Mouse (Mus musculus) kidney, adult 2 months (tissue): Measurements from ENCODE around the gene E2f6.

Experiments
- CTCF ChIP-seq: fragments of 200-500 bp; conservative IDR thresholded peaks from 2 replicates; pipeline ENCODE4 v1.5.1; 2011; ENCODE audit warnings: low read depth, mild to moderate bottlenecking, control low read depth, low read length, moderate library complexity, mixed read lengths; ENCODE audit not compliant: insufficient read depth, insufficient read length
- POLR2A ChIP-seq: fragments of 200-500 bp; IDR thresholded peaks from one replicate; pipeline ENCODE4 v1.6.1; 2011; ENCODE audit warnings: low read depth, low read length, control low read depth

GRCm38 (mm10) chr12:16883111-16883510, 72.3 kb downstream of the E2f6 start:
- TF ChIP-seq POLR2A = no peak
- TF ChIP-seq CTCF = no peak
